Mouse (Mus musculus): ENCODE measurements around the gene Caprin1. TPM values are rescaled to one million over a fixed set of nuclear protein-coding genes. Genes with fewer than 3 reads are reported as not detected.
A peak's percentile ranks its signal among the peaks of the same experiment; 100 is the strongest.

The Caprin1 gene
- polyA plus RNA-seq, 1 experiment from 2014 or later, result 665 TPM

DNA sequence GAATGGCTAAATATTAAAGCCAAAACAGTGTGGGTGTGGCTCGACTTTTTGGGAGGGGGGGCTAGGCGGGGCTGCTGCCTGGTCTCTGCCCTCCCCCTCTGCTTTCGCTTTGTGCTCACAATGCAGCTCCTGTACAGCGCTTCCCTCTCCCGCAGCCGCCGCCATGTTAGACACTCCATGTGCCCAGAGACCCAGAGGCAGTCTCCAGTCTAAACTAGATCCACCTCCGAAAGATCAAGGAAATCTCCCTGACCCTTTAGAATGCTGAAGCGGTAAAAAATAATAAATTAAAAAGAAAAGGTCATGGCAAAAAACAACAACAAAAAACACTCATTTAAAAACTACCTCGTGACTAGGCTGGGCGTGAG, 1.6 kb downstream of the Caprin1 start:
- 1% methylated on average over 11 of the region's 11 CpGs for WGBS
- ATAC-seq (replicated peaks; ENCODE audit: insufficient number of reproducible peaks, low FRiP score, low TSS enrichment, low read depth) (peak; percentile 78), DNase-seq (ENCODE audit: low spot score) (peak; percentile 87)
- Histone ChIP-seq H3K4me3 (ENCODE audit: low read depth, low read length) (peak overlapping the region; percentile 97), H3K9me3 (replicated peaks; ENCODE audit: control insufficient read depth, low read length) (no peaks in the 10 kb centered on the region), H3K4me1 (ENCODE audit: control insufficient read depth, insufficient read depth, low read length) (no peaks in the 10 kb centered on the region), H3K4me2 (ENCODE audit: low read depth, low read length) (peak overlapping the region; percentile 46), H3K9ac (replicated peaks; ENCODE audit: low read length) (peak overlapping the region; percentile 99), H3K27me3 (ENCODE audit: control insufficient read depth, insufficient read depth, low read length) (no peaks in the 10 kb centered on the region), H3K36me3 (replicated peaks; ENCODE audit: control insufficient read depth, insufficient read depth, low read depth, low read length) (no peaks in the 10 kb centered on the region), H3K27ac (replicated peaks; ENCODE audit: low read depth, low read length) (peak overlapping the region; percentile 100)

DNA sequence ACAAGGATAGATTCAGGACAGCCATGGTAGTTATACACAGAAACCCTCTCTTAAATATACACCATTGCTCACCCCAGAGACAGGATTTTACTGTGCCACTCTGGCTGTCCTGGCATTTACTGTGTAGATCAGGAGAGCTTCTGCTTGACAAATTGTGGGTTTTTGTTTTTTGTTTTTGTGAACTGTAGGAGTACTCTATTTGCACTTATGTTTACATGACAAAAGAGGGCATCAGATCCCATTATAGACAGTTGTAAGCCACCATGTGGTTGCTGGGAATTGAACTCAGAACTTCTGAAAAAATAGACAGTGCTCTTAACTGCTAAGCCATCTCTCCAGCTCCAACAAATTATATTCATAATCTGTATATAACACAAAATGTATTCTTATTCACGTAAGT, 5.4 kb downstream of the Caprin1 start:
- Histone ChIP-seq H3K4me1 (ENCODE audit: control insufficient read depth, insufficient read depth, low read length) (no peaks in the 10 kb centered on the region), H3K36me3 (replicated peaks; ENCODE audit: control insufficient read depth, insufficient read depth, low read depth, low read length) (no peaks in the 10 kb centered on the region; the same call in none of the 2 replicates), H3K27me3 (ENCODE audit: control insufficient read depth, insufficient read depth, low read length) (no peaks in the 10 kb centered on the region), H3K27ac (replicated peaks; ENCODE audit: low read depth, low read length) (no peak overlapping the region), H3K9ac (replicated peaks; ENCODE audit: low read length) (no peak overlapping the region), H3K4me2 (ENCODE audit: low read depth, low read length) (no peak overlapping the region), H3K9me3 (replicated peaks; ENCODE audit: control insufficient read depth, low read length) (no peaks in the 10 kb centered on the region), H3K4me3 (ENCODE audit: low read depth, low read length) (no peak overlapping the region)
- WGBS, result 94% methylated on average over 1 of the region's 1 CpGs
- no peak for DNase-seq (ENCODE audit: low spot score)
- ATAC-seq (replicated peaks; ENCODE audit: insufficient number of reproducible peaks, low FRiP score, low TSS enrichment, low read depth), result no peak

DNA sequence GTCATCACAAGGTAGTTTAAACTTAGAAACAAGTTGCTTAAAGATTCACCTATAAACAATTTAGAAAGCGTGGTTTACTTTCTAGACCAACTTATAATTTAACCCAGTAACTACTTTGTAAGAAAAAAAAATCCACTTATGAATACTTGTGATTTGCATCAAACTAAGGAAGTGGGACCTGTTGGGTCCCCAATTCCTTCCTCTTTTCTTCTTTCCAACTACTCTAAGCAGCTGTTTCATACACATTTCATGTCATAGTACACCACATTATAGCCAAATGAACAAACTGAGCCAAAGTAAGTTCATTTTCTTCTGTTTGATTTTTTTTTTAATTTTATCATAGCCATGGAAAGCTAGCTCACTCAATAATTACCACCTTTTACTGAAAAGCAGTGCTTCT, 11.7 kb downstream of the Caprin1 start:
- DNase-seq (ENCODE audit: low spot score) (no peak), ATAC-seq (replicated peaks; ENCODE audit: insufficient number of reproducible peaks, low FRiP score, low TSS enrichment, low read depth) (no peak)
- no peaks in the 10 kb centered on the region; the same call in none of the 2 replicates for H3K36me3 ChIP-seq (replicated peaks; ENCODE audit: control insufficient read depth, insufficient read depth, low read depth, low read length)

DNA sequence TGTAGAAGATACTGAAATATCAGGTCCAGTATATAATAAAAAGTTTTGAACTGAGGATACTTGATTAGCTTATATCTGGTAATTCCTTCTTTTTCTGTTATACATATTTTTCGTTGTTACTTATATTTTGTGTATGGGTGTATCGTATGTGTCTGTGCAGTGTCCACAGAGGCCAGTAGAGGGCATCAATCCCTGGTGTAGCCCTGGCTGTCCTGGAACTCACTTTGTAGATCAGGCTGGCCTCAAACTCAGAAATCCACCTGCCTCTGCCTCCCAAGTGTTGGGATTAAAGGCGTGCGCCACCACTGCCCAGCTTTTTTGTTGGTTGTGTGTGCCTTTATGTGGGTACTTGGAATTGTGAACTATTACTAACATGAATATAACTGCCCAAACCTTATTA, 12.8 kb downstream of the Caprin1 start:
- H3K9ac ChIP-seq (replicated peaks; ENCODE audit: low read length), result no peak overlapping the region
- DNase-seq (ENCODE audit: low spot score) (peak; percentile 44), ATAC-seq (replicated peaks; ENCODE audit: insufficient number of reproducible peaks, low FRiP score, low TSS enrichment, low read depth) (no peak)
- no peaks in the 10 kb centered on the region for H3K4me1 ChIP-seq (ENCODE audit: control insufficient read depth, insufficient read depth, low read length)
- 88% methylated on average over 4 of the region's 4 CpGs for WGBS
- H3K36me3 ChIP-seq (replicated peaks; ENCODE audit: control insufficient read depth, insufficient read depth, low read depth, low read length), result peaks cover 3% of the 10 kb centered on the region
- no peak overlapping the region for H3K4me3 ChIP-seq (ENCODE audit: low read depth, low read length)
- no peaks in the 10 kb centered on the region for H3K9me3 ChIP-seq (replicated peaks; ENCODE audit: control insufficient read depth, low read length)
- H3K27me3 ChIP-seq (ENCODE audit: control insufficient read depth, insufficient read depth, low read length), result no peaks in the 10 kb centered on the region
- H3K4me2 ChIP-seq (ENCODE audit: low read depth, low read length), result no peak overlapping the region
- no peak overlapping the region for H3K27ac ChIP-seq (replicated peaks; ENCODE audit: low read depth, low read length)

More for the DNA sequence above, 11.7 kb downstream of the Caprin1 start:
- H3K4me2 ChIP-seq (ENCODE audit: low read depth, low read length), result no peak overlapping the region
- H3K27me3 ChIP-seq (ENCODE audit: control insufficient read depth, insufficient read depth, low read length), result no peaks in the 10 kb centered on the region
- H3K27ac ChIP-seq (replicated peaks; ENCODE audit: low read depth, low read length), result no peak overlapping the region
- WGBS, result 94% methylated on average over 1 of the region's 1 CpGs
- no peaks in the 10 kb centered on the region for H3K4me1 ChIP-seq (ENCODE audit: control insufficient read depth, insufficient read depth, low read length)
- no peak overlapping the region for H3K4me3 ChIP-seq (ENCODE audit: low read depth, low read length)
- no peaks in the 10 kb centered on the region for H3K9me3 ChIP-seq (replicated peaks; ENCODE audit: control insufficient read depth, low read length)
- no peak overlapping the region for H3K9ac ChIP-seq (replicated peaks; ENCODE audit: low read length)

DNA sequence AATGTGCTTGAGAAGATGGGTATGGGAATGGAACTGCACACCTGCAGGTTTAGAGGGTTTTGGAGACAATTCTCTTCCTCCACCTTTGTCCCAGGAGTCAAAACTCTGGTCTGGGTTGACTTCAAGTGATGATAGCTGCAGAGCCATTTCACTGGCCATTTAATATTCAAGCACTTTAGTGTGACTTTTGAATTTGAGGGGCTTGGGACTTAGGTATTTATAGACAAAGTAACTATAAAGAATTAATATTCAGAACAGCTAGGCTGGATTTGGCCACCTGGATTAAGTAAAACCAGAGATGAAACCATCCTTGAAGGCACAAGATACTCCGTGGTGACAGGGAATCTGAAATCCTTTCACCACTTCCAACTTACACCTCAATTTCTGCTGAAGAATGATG, 35.0 kb downstream of the Caprin1 start:
- Histone ChIP-seq H3K36me3 (replicated peaks; ENCODE audit: control insufficient read depth, insufficient read depth, low read depth, low read length) (peaks cover 9% of the 10 kb centered on the region), H3K9ac (replicated peaks; ENCODE audit: low read length) (no peak overlapping the region), H3K27ac (replicated peaks; ENCODE audit: low read depth, low read length) (no peak overlapping the region), H3K9me3 (replicated peaks; ENCODE audit: control insufficient read depth, low read length) (no peaks in the 10 kb centered on the region), H3K4me3 (ENCODE audit: low read depth, low read length) (no peak overlapping the region), H3K27me3 (ENCODE audit: control insufficient read depth, insufficient read depth, low read length) (no peaks in the 10 kb centered on the region), H3K4me1 (ENCODE audit: control insufficient read depth, insufficient read depth, low read length) (no peaks in the 10 kb centered on the region), H3K4me2 (ENCODE audit: low read depth, low read length) (no peak overlapping the region)
- no peak for DNase-seq (ENCODE audit: low spot score)
- 56% methylated on average over 1 of the region's 1 CpGs for WGBS
- no peak for ATAC-seq (replicated peaks; ENCODE audit: insufficient number of reproducible peaks, low FRiP score, low TSS enrichment, low read depth)

DNA sequence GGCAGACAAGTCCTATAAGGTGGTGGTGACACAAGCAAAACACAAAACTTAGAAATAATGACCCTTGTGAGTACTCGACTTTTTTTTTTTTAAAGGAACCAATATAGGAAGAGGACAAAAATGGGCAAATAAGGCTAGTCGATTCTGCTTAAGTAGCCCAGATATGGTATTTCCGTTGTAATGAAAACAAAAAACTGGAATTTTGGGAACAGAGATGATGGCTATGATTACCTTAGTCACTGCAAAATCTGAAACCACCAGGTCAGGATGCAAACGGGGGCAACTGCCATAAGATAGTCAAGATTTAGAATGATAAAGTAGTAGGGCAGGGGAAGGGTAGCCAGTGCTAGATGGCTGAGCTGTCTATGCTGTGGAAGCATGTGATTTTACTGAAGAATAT, 35.5 kb downstream of the Caprin1 start:
- no peak for ATAC-seq (replicated peaks; ENCODE audit: insufficient number of reproducible peaks, low FRiP score, low TSS enrichment, low read depth)
- Histone ChIP-seq H3K4me3 (ENCODE audit: low read depth, low read length) (no peak overlapping the region), H3K9me3 (replicated peaks; ENCODE audit: control insufficient read depth, low read length) (no peaks in the 10 kb centered on the region), H3K27me3 (ENCODE audit: control insufficient read depth, insufficient read depth, low read length) (no peaks in the 10 kb centered on the region), H3K36me3 (replicated peaks; ENCODE audit: control insufficient read depth, insufficient read depth, low read depth, low read length) (peaks cover 9% of the 10 kb centered on the region), H3K4me2 (ENCODE audit: low read depth, low read length) (no peak overlapping the region), H3K4me1 (ENCODE audit: control insufficient read depth, insufficient read depth, low read length) (no peaks in the 10 kb centered on the region), H3K9ac (replicated peaks; ENCODE audit: low read length) (no peak overlapping the region), H3K27ac (replicated peaks; ENCODE audit: low read depth, low read length) (no peak overlapping the region)
- DNase-seq (ENCODE audit: low spot score), result no peak
- 35% methylated on average over 4 of the region's 4 CpGs for WGBS

DNA sequence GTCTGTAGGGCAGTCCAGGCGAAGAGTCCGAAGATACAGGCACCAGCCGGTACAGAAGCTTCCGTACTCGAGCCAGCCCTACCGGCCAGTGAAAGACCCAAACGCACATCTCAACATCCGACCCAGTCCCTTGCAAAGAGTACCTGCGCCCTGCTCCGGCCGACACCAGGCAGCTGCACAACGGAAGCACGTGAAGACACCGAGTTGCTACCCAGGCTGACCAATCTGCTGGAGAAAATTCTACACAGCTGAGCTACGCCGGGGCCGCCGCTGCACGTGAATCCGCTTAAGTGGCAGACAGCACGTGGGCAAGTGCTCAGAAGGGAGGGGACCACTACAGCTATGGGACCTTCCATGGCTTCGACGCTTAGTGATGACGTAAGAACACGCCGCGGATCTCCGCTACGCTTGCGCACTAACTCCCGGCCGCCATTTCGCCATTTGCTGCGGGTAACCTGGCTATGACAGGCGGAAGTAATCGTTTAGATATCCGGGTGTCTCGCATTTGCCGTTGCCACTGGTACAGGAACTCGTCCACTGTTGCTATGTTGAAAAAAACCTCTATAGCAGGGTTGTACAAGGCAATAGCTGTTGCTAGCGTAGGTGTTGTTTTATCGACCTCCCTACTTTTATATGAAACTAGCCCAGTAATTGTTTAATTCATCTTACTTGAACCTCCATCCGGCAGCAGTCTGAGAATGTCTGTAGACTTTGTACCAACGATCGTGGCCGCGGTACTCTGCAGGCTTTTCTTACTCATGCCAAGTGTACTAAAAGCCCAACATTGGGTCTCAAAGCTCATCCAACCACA, 36.3 kb downstream of the Caprin1 start, which contains the start of gene Nat10:
Nat10 (minus strand) TSS at position 365 of the 811 bp plus-strand sequence.
- DNase-seq (ENCODE audit: low spot score), result peak; percentile 99
- Histone ChIP-seq H3K4me1 (ENCODE audit: control insufficient read depth, insufficient read depth, low read length) (no peaks in the 10 kb centered on the region), H3K4me3 (ENCODE audit: low read depth, low read length) (peak within 1 kb of the TSS; percentile 77), H3K27ac (replicated peaks; ENCODE audit: low read depth, low read length) (peak within 1 kb of the TSS; percentile 67; the same call in 1 of the 2 replicates), H3K9ac (replicated peaks; ENCODE audit: low read length) (peak within 1 kb of the TSS; percentile 70), H3K4me2 (ENCODE audit: low read depth, low read length) (peak within 1 kb of the TSS; percentile 82), H3K36me3 (replicated peaks; ENCODE audit: control insufficient read depth, insufficient read depth, low read depth, low read length) (peaks cover 2% of the 10 kb centered on the region; the same call in 1 of the 2 replicates), H3K9me3 (replicated peaks; ENCODE audit: control insufficient read depth, low read length) (no peaks in the 10 kb centered on the region), H3K27me3 (ENCODE audit: control insufficient read depth, insufficient read depth, low read length) (no peaks in the 10 kb centered on the region)
- WGBS, result under 1% methylated on average over 47 of the region's 47 CpGs
- peak; percentile 94 for ATAC-seq (replicated peaks; ENCODE audit: insufficient number of reproducible peaks, low FRiP score, low TSS enrichment, low read depth)

DNA sequence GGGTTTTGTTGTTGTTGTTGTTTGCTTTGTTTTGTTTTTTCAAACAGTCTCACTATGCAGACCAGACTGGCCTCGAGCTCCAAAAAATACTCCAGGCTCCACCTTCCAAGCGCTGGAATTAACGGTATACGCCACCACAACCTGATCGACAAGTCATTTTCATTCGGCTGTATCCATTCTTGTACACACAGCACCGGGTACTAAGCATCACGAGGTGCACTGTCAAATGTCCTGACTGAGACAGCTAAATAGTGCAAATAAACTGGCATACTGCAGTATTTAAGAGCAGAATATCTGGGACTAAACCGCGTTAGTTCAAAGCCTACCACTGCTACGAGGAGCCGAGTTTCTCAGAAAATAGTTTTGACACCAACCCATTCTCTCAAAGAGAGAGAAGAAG, 37.0 kb downstream of the Caprin1 start:
- Histone ChIP-seq H3K27ac (replicated peaks; ENCODE audit: low read depth, low read length) (peak overlapping the region; percentile 67; the same call in 1 of the 2 replicates), H3K4me3 (ENCODE audit: low read depth, low read length) (peak overlapping the region; percentile 77), H3K36me3 (replicated peaks; ENCODE audit: control insufficient read depth, insufficient read depth, low read depth, low read length) (no peaks in the 10 kb centered on the region), H3K9ac (replicated peaks; ENCODE audit: low read length) (peak overlapping the region; percentile 70), H3K9me3 (replicated peaks; ENCODE audit: control insufficient read depth, low read length) (no peaks in the 10 kb centered on the region), H3K4me2 (ENCODE audit: low read depth, low read length) (peak overlapping the region; percentile 82), H3K27me3 (ENCODE audit: control insufficient read depth, insufficient read depth, low read length) (no peaks in the 10 kb centered on the region), H3K4me1 (ENCODE audit: control insufficient read depth, insufficient read depth, low read length) (no peaks in the 10 kb centered on the region)
- DNase-seq (ENCODE audit: low spot score) (no peak), ATAC-seq (replicated peaks; ENCODE audit: insufficient number of reproducible peaks, low FRiP score, low TSS enrichment, low read depth) (0 out of 2 replicates have a peak, but pooled peaks have one; percentile 12)
- WGBS, result under 1% methylated on average over 12 of the region's 12 CpGs
